Mouse (Mus musculus): ENCODE data around the gene Osbpl9.

- TF ChIP-seq CTCF (IDR thresholded peaks at IDR 0.05; ENCODE audit: low read depth): no peak
- no peak for TF ChIP-seq EP300 (optimal IDR thresholded peaks at IDR 0.05)
These were observed 10.5 kb downstream of the Osbpl9 start for GRCm38 (mm10) chr4:109191598-109191997.

Data from stomach, postnatal 0 days (tissue).